ENCODE assay signal across 10 mouse cellular contexts in the genomic region with DNA sequence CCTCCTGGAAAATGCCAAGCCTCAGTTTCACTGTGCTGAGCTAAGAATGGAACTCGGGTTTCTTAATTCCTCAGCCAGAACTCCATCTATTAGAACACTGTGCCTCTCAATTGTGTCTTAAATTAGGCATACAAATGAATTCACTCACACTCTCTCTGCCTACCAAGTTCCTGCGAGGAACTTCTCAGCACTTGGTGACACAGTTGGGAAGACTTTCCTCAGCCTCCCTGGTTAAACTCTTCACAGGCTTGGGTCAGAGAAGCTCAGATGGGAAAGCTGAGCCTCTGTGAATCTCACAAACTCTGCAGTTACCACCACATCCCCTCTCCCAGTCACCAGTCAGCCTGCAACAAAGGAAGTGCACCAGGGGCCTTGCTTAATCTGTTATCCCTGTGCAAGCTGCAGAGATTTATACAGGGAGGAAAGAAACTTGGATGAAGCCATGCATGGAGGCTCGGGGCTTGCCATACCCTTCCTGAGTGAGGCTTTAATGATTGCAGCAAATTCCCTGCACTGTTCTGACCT.
DNase-seq lines count a peak whose midpoint lies in the region; ATAC-seq lines count a peak whose summit lies in the region.
"Had no signal": no experiment of that assay in that cellular context is flagged by ENCODE, and none has a peak within 500 bp of the region (broad histone marks: within the 10 kb centered on the region; RNA-seq: fewer than 3 reads in every experiment).

No protein-coding gene starts in this region.

- peaks cover 23% of the 10 kb centered on the region for H3K4me1 ChIP-seq in heart, embryonic 11.5 days (ENCODE audit: control insufficient read depth, insufficient read depth, low read length)
- H3K4me1 ChIP-seq in midbrain, embryonic 13.5 days (replicated peaks): peaks cover 22% of the 10 kb centered on the region
- 0 out of 2 replicates have a peak, but pooled peaks cover 7% of the 10 kb centered on the region for H3K4me1 ChIP-seq in midbrain, embryonic 14.5 days (ENCODE audit: control insufficient read depth, insufficient read depth, low read length)
- H3K4me1 ChIP-seq in forebrain, embryonic 16.5 days (replicated peaks; ENCODE audit: control insufficient read depth, insufficient read depth, low read length): peaks cover 29% of the 10 kb centered on the region
- peaks cover 17% of the 10 kb centered on the region for H3K4me1 ChIP-seq in neural tube, embryonic 15.5 days
- H3K4me1 ChIP-seq: stomach, embryonic 15.5 days had no signal

- H3K9me3 ChIP-seq in heart, embryonic 11.5 days (replicated peaks; ENCODE audit: control insufficient read depth, low read length): no peaks in the 10 kb centered on the region
- no peaks in the 10 kb centered on the region for H3K9me3 ChIP-seq in midbrain, embryonic 13.5 days
- no peaks in the 10 kb centered on the region for H3K9me3 ChIP-seq in midbrain, embryonic 14.5 days (ENCODE audit: control insufficient read depth, low read length)
- no peaks in the 10 kb centered on the region for H3K9me3 ChIP-seq in forebrain, embryonic 16.5 days (ENCODE audit: control insufficient read depth, low read length)
- no peaks in the 10 kb centered on the region for H3K9me3 ChIP-seq in neural tube, embryonic 15.5 days (replicated peaks)
- H3K9me3 ChIP-seq: midbrain, embryonic 12.5 days; stomach, embryonic 15.5 days had no signal

- no peaks in the 10 kb centered on the region for H3K27me3 ChIP-seq in heart, embryonic 11.5 days (ENCODE audit: control insufficient read depth, insufficient read depth, low read length)
- no peaks in the 10 kb centered on the region for H3K27me3 ChIP-seq in midbrain, embryonic 13.5 days
- no peaks in the 10 kb centered on the region for H3K27me3 ChIP-seq in midbrain, embryonic 14.5 days (ENCODE audit: control insufficient read depth, insufficient read depth, low read length)
- H3K27me3 ChIP-seq in forebrain, embryonic 16.5 days (replicated peaks; ENCODE audit: control insufficient read depth, insufficient read depth, low read length): no peaks in the 10 kb centered on the region
- H3K27me3 ChIP-seq in neural tube, embryonic 15.5 days (replicated peaks): no peaks in the 10 kb centered on the region
- H3K27me3 ChIP-seq: midbrain, embryonic 12.5 days; stomach, embryonic 15.5 days had no signal

- no peak overlapping the region for H3K4me2 ChIP-seq in heart, embryonic 11.5 days
- H3K4me2 ChIP-seq in midbrain, embryonic 13.5 days (replicated peaks): no peak overlapping the region
- H3K4me2 ChIP-seq in midbrain, embryonic 14.5 days (ENCODE audit: low read length): no peak overlapping the region
- H3K4me2 ChIP-seq in forebrain, embryonic 16.5 days (ENCODE audit: low read length): peak overlapping the region; percentile 25; the same call in 1 of the 2 replicates
- H3K4me2 ChIP-seq in neural tube, embryonic 15.5 days: no peak overlapping the region
- H3K4me2 ChIP-seq: midbrain, embryonic 12.5 days; stomach, embryonic 15.5 days had no signal

- 41% methylated on average over 3 of the region's 3 CpGs for WGBS in heart, embryonic 11.5 days (ENCODE audit: insufficient replicate concordance)
- WGBS in midbrain, embryonic 13.5 days: 23% methylated on average over 3 of the region's 3 CpGs
- 16% methylated on average over 3 of the region's 3 CpGs for WGBS in midbrain, embryonic 14.5 days
- 10% methylated on average over 3 of the region's 3 CpGs for WGBS in forebrain, embryonic 16.5 days
- WGBS in neural tube, embryonic 15.5 days: 40% methylated on average over 3 of the region's 3 CpGs

- intact Hi-C loops in heart, postnatal 36 days (cut with DNase I): no loop called here

- DNase-seq in heart, postnatal 36 days: no peak
- no peak for DNase-seq in midbrain, embryonic 14.5 days
- no peak for DNase-seq in urinary bladder, adult 18-20 months (ENCODE audit: low spot score in 2 of 2)
- DNase-seq in thymus, postnatal 4 days: no peak

- H3K9ac ChIP-seq in heart, embryonic 11.5 days (ENCODE audit: low read depth, low read length): no peak overlapping the region
- no peak overlapping the region for H3K9ac ChIP-seq in midbrain, embryonic 13.5 days (replicated peaks)
- H3K9ac ChIP-seq in midbrain, embryonic 14.5 days (replicated peaks; ENCODE audit: low read length): no peak overlapping the region
- no peak overlapping the region for H3K9ac ChIP-seq in forebrain, embryonic 16.5 days (replicated peaks; ENCODE audit: low read depth, low read length)
- no peak overlapping the region for H3K9ac ChIP-seq in neural tube, embryonic 15.5 days (replicated peaks)
- H3K9ac ChIP-seq: midbrain, embryonic 12.5 days; stomach, embryonic 15.5 days had no signal

- H3K27ac ChIP-seq in heart, embryonic 11.5 days (ENCODE audit: low read depth, low read length): peak overlapping the region; percentile 57
- H3K27ac ChIP-seq in midbrain, embryonic 13.5 days: 0 out of 2 replicates have a peak overlapping the region, but pooled peaks have one; percentile 2
- H3K27ac ChIP-seq in midbrain, embryonic 14.5 days (replicated peaks; ENCODE audit: low read depth, low read length): no peak overlapping the region
- H3K27ac ChIP-seq in forebrain, embryonic 16.5 days (ENCODE audit: low read length): peak overlapping the region; percentile 91
- H3K27ac ChIP-seq in neural tube, embryonic 15.5 days (replicated peaks): no peak overlapping the region; the same call in 1 of the 2 replicates
- H3K27ac ChIP-seq: midbrain, embryonic 12.5 days; stomach, embryonic 15.5 days had no signal

- no peaks in the 10 kb centered on the region for H3K36me3 ChIP-seq in heart, embryonic 11.5 days (ENCODE audit: control insufficient read depth, insufficient read depth, low read length)
- no peaks in the 10 kb centered on the region for H3K36me3 ChIP-seq in midbrain, embryonic 13.5 days
- no peaks in the 10 kb centered on the region for H3K36me3 ChIP-seq in midbrain, embryonic 14.5 days (ENCODE audit: control insufficient read depth, insufficient read depth, low read length)
- H3K36me3 ChIP-seq in forebrain, embryonic 16.5 days (ENCODE audit: control insufficient read depth, insufficient read depth): no peaks in the 10 kb centered on the region
- H3K36me3 ChIP-seq in neural tube, embryonic 15.5 days: no peaks in the 10 kb centered on the region
- H3K36me3 ChIP-seq: midbrain, embryonic 12.5 days; stomach, embryonic 15.5 days had no signal

- no peak overlapping the region for H3K4me3 ChIP-seq in heart, embryonic 11.5 days (ENCODE audit: low read depth, low read length)
- no peak overlapping the region for H3K4me3 ChIP-seq in midbrain, embryonic 13.5 days (replicated peaks)
- H3K4me3 ChIP-seq in midbrain, embryonic 14.5 days (replicated peaks; ENCODE audit: low read depth, low read length): no peak overlapping the region
- no peak overlapping the region for H3K4me3 ChIP-seq in forebrain, embryonic 16.5 days (replicated peaks; ENCODE audit: low read length)
- H3K4me3 ChIP-seq in neural tube, embryonic 15.5 days (replicated peaks): no peak overlapping the region
- H3K4me3 ChIP-seq: midbrain, embryonic 12.5 days; stomach, embryonic 15.5 days had no signal

- ATAC-seq in heart, embryonic 11.5 days (replicated peaks; ENCODE audit: insufficient number of reproducible peaks, low FRiP score, low TSS enrichment): no peak
- no peak for ATAC-seq in midbrain, embryonic 13.5 days
- no peak for ATAC-seq in midbrain, embryonic 14.5 days (ENCODE audit: low FRiP score, low TSS enrichment)
- ATAC-seq in forebrain, embryonic 16.5 days: peak; percentile 85
- peak; percentile 63 for ATAC-seq in neural tube, embryonic 15.5 days (ENCODE audit: low FRiP score)

Comparison
In these comparisons a context has a peak if more than half of its experiments do, and no peak if none do; other contexts are left out.
1. H3K27ac ChIP-seq: peak in heart, embryonic 11.5 days (single experiment), midbrain, embryonic 13.5 days (single experiment) and forebrain, embryonic 16.5 days (single experiment); none in midbrain, embryonic 14.5 days (single experiment) and neural tube, embryonic 15.5 days (single experiment).
2. ATAC-seq: peak in forebrain, embryonic 16.5 days (single experiment) and neural tube, embryonic 15.5 days (single experiment); none in heart, embryonic 11.5 days (single experiment), midbrain, embryonic 13.5 days (single experiment) and midbrain, embryonic 14.5 days (single experiment).